Mouse (Mus musculus) frontal cortex, postnatal 25 days (tissue): Measurements from ENCODE around the gene Has3.
"Not testable (repeated sequence)": the region's sequence is repeated elsewhere in the genome, so short reads cannot be mapped to it uniquely, and the experiment has no call there.

Experiments used
- DNase-seq, 2 experiments: peaks; one replicate each; pipeline ENCODE4 v3.0.0; 2022; ENCODE audit warnings: low spot score in 2 of 2

Has3 gene

GRCm38 (mm10) chr8:106884826-106885400 is 14.9 kb downstream of the Has3 start:
- not testable (repeated sequence) for DNase-seq

GRCm38 (mm10) chr8:106887336-106888189 is 17.5 kb downstream of the Has3 start:
- DNase-seq: peak; percentile 52 to 65

DNA sequence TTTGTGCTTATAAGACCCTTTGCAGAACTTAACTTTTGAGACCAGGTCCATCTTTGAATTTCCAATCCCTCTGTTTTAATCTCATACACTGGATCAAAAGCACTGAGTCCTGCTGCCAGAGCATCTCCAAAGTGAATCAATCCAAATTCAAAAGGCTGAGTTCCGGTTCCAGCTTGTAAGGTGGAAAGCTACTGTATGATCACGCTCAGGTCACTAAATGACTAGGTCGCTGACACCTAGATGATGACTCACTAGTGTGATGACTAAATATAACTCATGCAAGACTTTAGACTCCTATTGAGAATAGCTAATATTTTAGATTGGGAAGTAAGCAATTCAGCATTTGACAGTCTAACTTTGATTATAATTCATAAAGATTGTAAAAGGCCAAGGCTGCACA is 18.8 kb downstream of the Has3 start:
- no peak for DNase-seq

DNA sequence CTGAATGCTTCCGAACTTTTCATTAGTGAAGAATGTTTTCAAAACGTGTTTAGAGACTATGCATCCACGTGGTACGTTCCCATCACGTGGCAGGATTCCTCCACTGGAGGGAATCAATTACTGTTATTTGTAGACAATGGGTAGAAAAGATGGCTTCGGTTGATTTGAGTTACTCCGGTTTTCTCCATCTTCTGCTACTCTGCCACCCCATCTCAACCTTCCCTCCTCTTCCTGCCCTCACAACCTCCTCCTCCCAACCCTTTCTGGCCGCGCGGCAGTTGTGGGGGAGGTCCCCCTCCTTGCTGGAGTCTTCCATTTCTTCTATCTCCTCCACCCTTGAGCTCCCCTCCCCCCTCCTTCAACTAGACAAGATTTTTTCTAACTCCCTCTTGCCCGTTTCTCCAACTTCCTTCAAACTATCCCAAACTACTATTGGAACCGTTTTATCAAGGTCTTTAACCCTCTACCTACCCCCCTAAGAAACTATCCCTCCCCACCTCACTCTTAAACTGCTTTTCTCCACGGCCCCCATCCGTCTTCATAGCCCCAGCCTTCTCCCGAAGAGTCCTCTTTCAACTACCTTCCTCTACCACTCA is 22.3 kb downstream of the Has3 start:
- DNase-seq: no peak

DNA sequence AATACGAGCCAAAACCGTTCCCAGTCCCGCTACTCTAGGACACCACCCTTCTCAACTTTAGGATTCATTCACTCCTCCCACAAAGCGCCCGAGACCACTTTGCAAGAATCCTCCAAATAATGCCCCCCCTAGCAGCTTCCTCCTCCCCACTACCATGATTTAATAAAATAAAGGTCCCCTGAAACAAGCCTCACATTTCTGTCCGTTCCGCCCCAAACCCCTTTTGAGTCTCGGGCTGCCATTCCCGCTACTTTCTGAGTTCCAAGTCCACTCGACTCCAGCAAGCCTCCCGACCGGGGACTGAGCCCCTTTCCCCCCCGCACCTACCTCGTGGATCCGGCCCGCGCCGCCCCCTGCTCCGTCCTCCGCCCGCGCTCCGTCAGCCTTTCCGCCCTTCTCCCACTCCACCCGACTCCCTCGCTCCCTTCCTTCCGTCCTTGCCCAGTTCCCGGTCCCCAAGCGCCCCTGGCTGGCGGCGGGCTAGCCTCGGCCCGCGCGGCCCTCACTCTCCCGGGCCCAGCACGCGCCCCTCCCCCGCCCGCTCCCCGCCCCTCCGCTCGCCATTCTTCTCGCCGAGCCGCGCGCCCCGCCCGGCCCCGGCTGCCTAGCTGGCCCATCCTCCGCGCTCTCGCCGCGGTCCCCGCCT is 22.9 kb downstream of the Has3 start:
- no peak for DNase-seq

- peak; percentile 69 to 78 for DNase-seq
Observed at GRCm38 (mm10) chr8:106893481-106894156, 23.6 kb downstream of the Has3 start, which contains the start of gene Utp4. TSS of gene Utp4 (plus strand) at chr8:106893636.

GRCm38 (mm10) chr8:106899473-106899872 is 29.4 kb downstream of the Has3 start:
- DNase-seq: no peak

- peak; percentile 50 to 63 for DNase-seq
Observed at GRCm38 (mm10) chr8:106905727-106906480, 35.9 kb downstream of the Has3 start.

- DNase-seq: no peak
Observed at GRCm38 (mm10) chr8:106906635-106907034, 36.6 kb downstream of the Has3 start.

GRCm38 (mm10) chr8:106907450-106907849 is 37.4 kb downstream of the Has3 start:
- DNase-seq: no peak

DNA sequence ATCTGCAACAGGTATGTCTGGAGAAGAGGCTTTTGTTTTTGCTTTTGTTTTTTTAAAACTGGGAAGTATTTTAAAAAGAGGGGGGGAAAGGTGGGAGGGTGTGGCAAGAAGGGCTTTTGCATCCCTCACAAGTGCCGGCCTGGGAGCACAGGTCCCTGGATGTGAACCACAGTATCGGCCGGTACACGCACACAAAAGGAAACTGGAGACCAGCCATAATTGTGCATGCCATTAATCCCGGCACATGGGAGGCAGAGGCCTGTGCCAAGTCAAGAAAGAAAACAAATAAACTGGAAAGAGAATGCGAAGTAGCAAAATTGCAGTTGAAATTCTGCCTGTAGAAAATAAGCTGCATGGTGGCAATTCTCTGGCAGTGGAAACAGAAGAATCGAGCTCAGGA is 38.2 kb downstream of the Has3 start:
- no peak for DNase-seq

- DNase-seq: no peak
Observed at GRCm38 (mm10) chr8:106913631-106914030, 43.6 kb downstream of the Has3 start.

DNA sequence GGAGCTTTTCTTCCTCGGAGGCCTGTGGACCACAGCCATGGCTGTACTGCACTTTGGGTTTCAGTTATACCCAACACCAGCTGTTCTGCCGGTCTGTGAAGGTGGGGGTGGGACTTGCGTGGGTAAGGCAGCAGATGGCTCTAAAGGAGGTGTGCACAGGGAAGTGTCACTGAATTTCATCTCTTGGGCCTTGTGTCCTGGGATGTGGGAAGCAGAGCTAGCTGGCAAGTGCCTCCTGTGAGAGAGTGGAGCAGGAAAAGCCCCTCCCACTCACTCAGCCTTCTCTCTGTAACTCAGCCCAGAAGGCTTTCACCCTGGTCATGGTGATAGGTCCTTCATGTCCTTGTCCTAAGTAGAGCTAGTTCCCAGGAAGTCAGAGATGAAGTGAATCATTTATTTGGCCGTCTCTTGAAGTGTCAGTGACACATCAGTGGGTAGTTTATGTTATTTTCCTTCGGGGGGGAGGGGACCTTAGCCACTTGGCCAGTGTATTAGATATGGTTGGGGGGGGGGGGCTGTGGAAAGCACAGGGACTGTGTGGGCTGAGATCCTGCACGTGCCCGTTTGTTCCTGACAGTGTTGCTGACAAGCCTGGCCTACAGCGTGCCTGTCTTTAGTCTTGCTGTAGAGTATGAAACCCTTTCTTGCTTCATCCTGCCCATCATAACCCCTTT is 49.8 kb downstream of the Has3 start:
- DNase-seq: peak in 1 of 2 experiments; percentile 62

- DNase-seq: no peak
Observed at GRCm38 (mm10) chr8:106920395-106920741, 50.3 kb downstream of the Has3 start.

DNA sequence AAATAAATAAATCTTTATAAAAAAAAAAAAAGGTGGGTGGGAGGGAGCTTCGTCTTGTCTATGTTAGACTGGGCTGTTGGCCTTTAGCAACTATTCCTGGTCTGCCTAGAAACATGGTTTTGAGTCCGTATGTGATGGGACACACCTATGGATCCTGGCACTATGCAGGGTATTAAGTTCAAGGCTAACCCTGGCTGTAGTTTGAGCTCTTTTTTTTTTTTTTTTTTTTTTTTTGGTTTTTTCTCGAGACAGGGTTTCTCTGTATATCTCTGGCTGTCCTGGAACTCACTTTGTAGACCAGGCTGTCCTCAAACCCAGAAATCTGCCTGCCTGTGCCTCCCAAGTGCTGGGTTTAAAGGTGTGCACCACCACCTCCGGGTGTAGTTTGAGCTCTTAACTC is 54.0 kb downstream of the Has3 start:
- no peak for DNase-seq

- no peak for DNase-seq
Observed at GRCm38 (mm10) chr8:106924904-106925349, 54.9 kb downstream of the Has3 start.

- no peak for DNase-seq
Observed at GRCm38 (mm10) chr8:106925446-106925845, 55.4 kb downstream of the Has3 start.

DNA sequence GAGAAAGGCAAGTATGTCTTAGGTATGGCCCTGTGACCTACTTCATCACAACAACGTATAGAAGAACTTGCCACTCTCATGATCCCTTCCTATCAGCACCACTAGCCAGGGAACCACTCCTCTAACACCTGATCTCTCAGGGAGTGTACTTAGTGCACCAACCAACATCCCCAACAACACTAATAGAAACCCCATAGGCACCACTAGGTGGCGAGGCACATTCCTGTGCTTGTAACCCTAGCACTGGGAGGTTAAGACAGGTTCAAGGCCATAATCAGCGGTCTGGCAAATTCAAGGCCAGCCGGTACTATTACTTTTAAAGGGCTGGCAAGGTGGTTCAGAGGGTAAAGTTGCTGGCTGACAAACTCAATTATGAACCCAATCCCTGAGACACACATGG is 57.2 kb downstream of the Has3 start:
- no peak for DNase-seq

DNA sequence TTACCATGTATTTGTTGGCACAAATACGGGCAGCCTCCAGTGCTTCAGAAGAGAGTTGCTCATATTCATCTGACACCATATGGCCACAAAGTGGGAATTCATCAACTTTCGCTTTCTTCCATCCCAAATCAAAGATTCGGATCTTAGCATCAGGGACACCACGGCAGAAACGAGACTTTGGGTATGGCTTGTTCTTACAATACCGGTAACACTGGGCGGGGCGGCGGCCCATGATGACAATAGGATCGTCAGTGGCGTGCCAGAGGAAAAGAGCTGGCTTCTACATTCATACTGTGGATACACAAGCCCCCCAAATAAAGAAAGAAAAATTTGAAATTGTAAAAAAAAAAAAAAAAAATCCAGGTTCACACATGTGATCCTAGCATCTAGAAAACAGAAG is 58.1 kb downstream of the Has3 start:
- DNase-seq: not testable (repeated sequence)

GRCm38 (mm10) chr8:106929155-106929913 is 59.3 kb downstream of the Has3 start:
- no peak for DNase-seq
